Mouse (Mus musculus) adrenal gland, postnatal 4 days (tissue): ENCODE results near the gene Gm19668. TPM values are rescaled to one million over a fixed set of nuclear protein-coding genes. Genes with fewer than 3 reads are reported as not detected.
"Not testable (repeated sequence)": the region's sequence is repeated elsewhere in the genome, so short reads cannot be mapped to it uniquely, and the experiment has no call there.

Experiments used
- DNase-seq, 2 experiments: peaks; one replicate each; pipeline ENCODE4 v3.0.0; 2021 to 2022; ENCODE audit warnings: low spot score in 2 of 2, mixed read lengths in 2 of 2
- total RNA-seq, 2 experiments: library from RNA; stranded (reverse); gene quantifications; 2 replicates each; pipeline ENCODE4 v1.2.3; 2021

The Gm19668 gene
- total RNA-seq, 2 experiments from 2014 or later: not detected

DNA sequence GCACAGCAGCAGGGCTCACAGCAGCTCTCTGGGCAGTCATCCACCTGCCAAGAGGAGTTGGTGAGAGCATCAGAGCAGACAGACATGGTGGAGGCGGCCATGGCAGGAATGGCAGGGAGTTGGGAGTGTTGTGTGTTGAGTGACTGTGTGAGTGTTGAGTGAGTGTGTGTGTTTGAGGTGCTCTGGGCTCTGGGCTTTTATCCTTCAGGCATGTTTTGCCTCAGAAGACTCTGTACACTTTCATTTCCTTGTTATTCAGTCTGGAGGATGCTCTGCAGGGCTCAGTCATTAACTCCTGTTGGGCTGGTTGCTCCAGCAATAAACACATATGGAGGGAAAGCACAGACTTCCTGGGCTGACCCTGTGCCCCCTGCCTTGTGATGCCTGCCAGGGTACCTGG, 27.7 kb downstream of the Gm19668 start, which contains the start of gene Gm3238:
Gm3238 (minus strand) TSS at position 101 of the 400 bp plus-strand sequence.
- not testable (repeated sequence) for DNase-seq

DNA sequence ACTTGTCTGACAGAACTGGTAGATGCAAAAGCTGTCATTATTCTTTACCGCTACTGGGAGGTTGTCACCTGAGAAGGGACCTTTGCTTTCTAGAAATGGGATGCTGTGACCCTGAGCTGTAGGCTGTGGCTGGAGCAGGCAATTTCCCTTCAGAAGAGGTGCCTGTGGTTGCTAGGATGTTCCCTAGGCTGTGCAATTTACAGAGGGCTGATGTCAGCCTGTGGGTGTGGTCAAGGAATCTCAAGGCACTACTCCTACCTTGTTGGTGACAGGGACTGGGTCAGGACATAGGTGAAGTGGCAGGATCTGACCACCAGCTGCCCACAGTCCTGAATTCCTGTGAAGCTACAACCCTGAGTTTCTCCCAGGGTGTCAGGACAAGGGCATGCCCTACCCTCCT, 29.2 kb downstream of the Gm19668 start:
- no peak for DNase-seq

DNA sequence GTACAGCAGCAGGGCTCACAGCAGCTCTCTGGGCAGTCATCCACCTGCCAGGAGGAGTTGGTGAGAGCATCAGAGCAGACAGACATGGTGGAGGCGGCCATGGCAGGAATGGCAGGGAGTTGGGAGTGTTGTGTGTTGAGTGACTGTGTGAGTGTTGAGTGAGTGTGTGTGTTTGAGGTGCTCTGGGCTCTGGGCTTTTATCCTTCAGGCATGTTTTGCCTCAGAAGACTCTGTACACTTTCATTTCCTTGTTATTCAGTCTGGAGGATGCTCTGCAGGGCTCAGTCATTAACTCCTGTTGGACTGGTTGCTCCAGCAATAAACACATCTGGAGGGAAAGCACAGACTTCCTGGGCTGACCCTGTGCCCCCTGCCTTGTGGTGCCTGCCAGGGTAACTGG, 39.4 kb downstream of the Gm19668 start, which contains the start of gene Gm3233:
Gm3233 (minus strand) TSS at position 101 of the 400 bp plus-strand sequence.
- not testable (repeated sequence) for DNase-seq

DNA sequence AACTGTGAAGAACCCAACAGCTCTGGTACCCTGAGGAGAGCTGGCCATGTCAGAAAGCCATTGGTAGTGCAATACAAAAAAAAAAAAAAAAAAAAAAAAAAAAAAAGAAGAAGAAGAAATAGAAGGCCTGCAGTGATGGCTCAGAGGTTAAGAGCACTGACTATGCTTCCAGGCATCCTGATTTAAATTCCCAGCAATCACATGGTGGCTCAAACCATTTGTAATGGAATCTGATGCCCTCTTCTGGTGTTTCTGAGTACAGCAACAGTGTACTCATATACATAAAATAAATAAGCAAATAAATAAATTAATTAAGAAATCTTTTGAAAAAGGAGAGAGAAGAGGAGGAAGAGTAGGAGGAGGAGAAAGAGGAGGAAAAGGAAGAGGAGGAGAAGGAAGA, 45.5 kb downstream of the Gm19668 start:
- no peak for DNase-seq

DNA sequence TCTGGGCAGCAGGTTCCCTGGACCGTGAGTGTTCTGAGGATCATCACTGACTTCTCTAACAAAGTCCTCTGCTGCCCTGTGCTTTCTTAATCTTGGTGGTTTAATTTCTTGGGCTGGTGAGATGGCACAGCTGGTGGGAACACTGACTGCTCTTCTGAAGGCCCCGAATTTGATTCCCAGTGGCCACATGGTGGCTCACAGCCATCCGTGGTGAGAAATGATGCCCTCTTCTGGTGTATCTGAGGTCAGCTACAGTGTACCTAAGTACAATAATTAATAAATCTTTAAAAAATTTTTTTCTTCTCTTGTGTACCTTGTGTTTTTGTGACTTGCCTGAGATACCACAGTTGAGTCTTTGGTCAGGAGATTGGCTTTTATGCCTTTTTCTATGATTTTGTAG, 46.6 kb downstream of the Gm19668 start:
- not testable (repeated sequence) for DNase-seq

DNA sequence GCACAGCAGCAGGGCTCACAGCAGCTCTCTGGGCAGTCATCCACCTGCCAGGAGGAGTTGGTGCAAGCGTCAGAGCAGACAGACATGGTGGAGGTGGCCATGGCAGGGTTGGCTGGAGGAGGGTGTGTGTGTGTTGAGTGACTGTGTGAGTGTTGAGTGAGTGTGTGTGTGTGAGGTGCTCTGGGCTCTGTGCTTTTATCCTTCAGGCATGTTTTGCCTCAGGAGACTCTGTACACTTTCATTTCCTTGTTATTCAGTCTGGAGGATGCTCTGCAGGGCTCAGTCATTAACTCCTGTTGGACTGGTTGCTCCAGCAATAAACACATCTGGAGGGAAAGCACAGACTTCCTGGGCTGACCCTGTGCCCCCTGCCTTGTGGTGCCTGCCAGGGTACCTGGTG, 47.7 kb downstream of the Gm19668 start, which contains the start of gene Gm9736:
Gm9736 (minus strand) TSS at position 101 of the 400 bp plus-strand sequence.
- DNase-seq: not testable (repeated sequence)

DNA sequence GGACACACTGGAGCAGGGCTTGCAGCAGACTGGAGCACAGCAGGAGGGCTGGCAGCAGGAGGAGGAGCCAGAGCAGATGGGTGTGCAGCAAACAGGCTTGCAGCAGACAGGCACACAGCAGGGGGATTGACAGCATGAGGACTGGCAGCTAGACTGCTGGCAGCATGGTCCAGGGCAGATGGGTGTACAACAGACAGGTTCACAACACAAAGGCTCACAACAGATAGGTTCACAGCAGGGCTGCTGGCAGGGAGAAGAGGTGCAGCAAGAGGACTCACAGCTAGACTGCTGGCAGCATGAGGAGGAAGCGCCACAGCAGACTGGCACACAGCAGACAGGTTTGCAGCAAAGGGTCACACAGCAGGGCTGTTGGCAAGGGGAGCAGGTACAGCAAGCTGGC, 48.2 kb downstream of the Gm19668 start:
- DNase-seq: not testable (repeated sequence)

Other genes starting within 250 kb of the Gm19668 start
- gene Pttg1ip, start 217.4 kb downstream of the Gm19668 start, total RNA-seq: 100 to 1,000 TPM; 176 to 186 TPM
- gene Sumo3, start 193.0 kb downstream of the Gm19668 start, total RNA-seq: 100 to 1,000 TPM; 181 to 183 TPM
- gene Gm49325, start 192.9 kb downstream of the Gm19668 start, total RNA-seq: 10 to 100 TPM; 18.1 to 27.7 TPM
- 10 to 100 TPM; 42.2 to 44.3 TPM for gene Ube2g2, start 176.9 kb downstream of the Gm19668 start, total RNA-seq
- 1 to 10 TPM in 1 of 2 experiments, under 1 TPM in 1; 0.45 to 1.0 TPM for gene Tspear, start 112.6 kb downstream of the Gm19668 start, total RNA-seq
- gene Gm19402, start 108.4 kb downstream of the Gm19668 start, total RNA-seq: not detected
- not detected for gene Gm9508, start 101.9 kb downstream of the Gm19668 start, total RNA-seq
- gene Gm10272, start 92.5 kb downstream of the Gm19668 start, total RNA-seq: not detected
- not detected for gene Gm10024, start 87.7 kb downstream of the Gm19668 start, total RNA-seq
- gene Gm10142, start 83.3 kb downstream of the Gm19668 start, total RNA-seq: not detected
- not detected for gene Krtap12-1, start 78.5 kb downstream of the Gm19668 start, total RNA-seq
- not detected for gene Gm10100, start 72.6 kb downstream of the Gm19668 start, total RNA-seq
- gene Gm18596, start 56.5 kb downstream of the Gm19668 start, total RNA-seq: not detected
- gene Gm9736, start 47.8 kb downstream of the Gm19668 start, total RNA-seq: not detected
- gene Gm3233, start 39.5 kb downstream of the Gm19668 start, total RNA-seq: not detected
- not detected for gene Gm3238, start 27.8 kb downstream of the Gm19668 start, total RNA-seq
- not detected for gene Gm7138, start 22.2 kb downstream of the Gm19668 start, total RNA-seq
- not detected for gene Gm3250, start 16.6 kb downstream of the Gm19668 start, total RNA-seq
- gene Gm7137, start 10.9 kb downstream of the Gm19668 start, total RNA-seq: not detected
- not detected for gene Gm9639, start 4.1 kb downstream of the Gm19668 start, total RNA-seq
- not detected for gene Gm9507, start 12.7 kb upstream of the Gm19668 start, total RNA-seq
- not detected for gene Gm2696, start 15.5 kb upstream of the Gm19668 start, total RNA-seq
- gene Krtap10-4, start 28.0 kb upstream of the Gm19668 start, total RNA-seq: not detected
- gene Krtap10-10, start 36.8 kb upstream of the Gm19668 start, total RNA-seq: not detected
- not detected for gene Gm36176, start 47.7 kb upstream of the Gm19668 start, total RNA-seq
- gene Gm10318, start 53.7 kb upstream of the Gm19668 start, total RNA-seq: not detected
- not detected for gene Gm3285, start 62.8 kb upstream of the Gm19668 start, total RNA-seq
- gene Lrrc3, start 103.4 kb upstream of the Gm19668 start, total RNA-seq: 10 to 100 TPM in 1 of 2 experiments, 1 to 10 TPM in 1; 9.8 to 14.6 TPM
- 1 to 10 TPM; 4.1 to 4.3 TPM for gene Trpm2, start 171.4 kb upstream of the Gm19668 start, total RNA-seq
- 10 to 100 TPM; 21.3 to 25.1 TPM for gene 1810043G02Rik, start 179.4 kb upstream of the Gm19668 start, total RNA-seq
- gene Pfkl, start 210.9 kb upstream of the Gm19668 start, total RNA-seq: 10 to 100 TPM; 85.6 to 87.2 TPM
- gene Dnmt3l, start 242.8 kb upstream of the Gm19668 start, total RNA-seq: 1 to 10 TPM; 2.9 to 3.2 TPM
- not detected for gene Aire, start 244.5 kb upstream of the Gm19668 start, total RNA-seq